Mouse (Mus musculus) erythroblast, embryonic 14.5 days (primary cell): ENCODE results near the gene Fto.

Experiments
- GATA1 ChIP-seq: IDR thresholded peaks from 2 replicates; pipeline ENCODE4 v1.6.1; 2012; ENCODE audit warnings: low read length, inconsistent platforms, mixed read lengths
- TAL1 ChIP-seq: IDR thresholded peaks from 3 replicates; pipeline ENCODE4 v1.6.1; 2012; ENCODE audit warnings: low read length, inconsistent platforms, mixed read lengths

DNA sequence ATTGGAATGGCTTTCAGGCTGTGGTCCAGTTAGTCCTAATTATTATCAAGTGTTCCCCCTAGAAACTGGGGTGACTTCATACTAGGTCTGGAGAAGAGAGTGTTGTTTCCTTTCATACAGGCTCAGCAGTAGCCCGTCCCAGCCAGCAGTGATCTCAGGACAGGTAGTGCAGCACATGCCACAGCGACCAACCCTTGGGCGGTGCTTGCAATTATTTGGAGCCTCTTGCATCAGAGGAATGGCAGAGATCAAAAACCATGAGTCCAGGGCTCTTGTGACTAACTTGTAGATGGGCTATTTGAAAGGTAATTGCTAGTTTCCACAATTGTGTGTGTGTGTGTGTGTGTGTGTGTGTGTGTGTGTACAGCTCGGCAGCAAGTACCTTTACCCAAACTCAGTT lies 247.9 kb downstream of the Fto start:
- TF ChIP-seq TAL1: no peak
- no peak for TF ChIP-seq GATA1
